Comparison of ENCODE assay signal across 8 mouse cellular contexts in the genomic region with DNA sequence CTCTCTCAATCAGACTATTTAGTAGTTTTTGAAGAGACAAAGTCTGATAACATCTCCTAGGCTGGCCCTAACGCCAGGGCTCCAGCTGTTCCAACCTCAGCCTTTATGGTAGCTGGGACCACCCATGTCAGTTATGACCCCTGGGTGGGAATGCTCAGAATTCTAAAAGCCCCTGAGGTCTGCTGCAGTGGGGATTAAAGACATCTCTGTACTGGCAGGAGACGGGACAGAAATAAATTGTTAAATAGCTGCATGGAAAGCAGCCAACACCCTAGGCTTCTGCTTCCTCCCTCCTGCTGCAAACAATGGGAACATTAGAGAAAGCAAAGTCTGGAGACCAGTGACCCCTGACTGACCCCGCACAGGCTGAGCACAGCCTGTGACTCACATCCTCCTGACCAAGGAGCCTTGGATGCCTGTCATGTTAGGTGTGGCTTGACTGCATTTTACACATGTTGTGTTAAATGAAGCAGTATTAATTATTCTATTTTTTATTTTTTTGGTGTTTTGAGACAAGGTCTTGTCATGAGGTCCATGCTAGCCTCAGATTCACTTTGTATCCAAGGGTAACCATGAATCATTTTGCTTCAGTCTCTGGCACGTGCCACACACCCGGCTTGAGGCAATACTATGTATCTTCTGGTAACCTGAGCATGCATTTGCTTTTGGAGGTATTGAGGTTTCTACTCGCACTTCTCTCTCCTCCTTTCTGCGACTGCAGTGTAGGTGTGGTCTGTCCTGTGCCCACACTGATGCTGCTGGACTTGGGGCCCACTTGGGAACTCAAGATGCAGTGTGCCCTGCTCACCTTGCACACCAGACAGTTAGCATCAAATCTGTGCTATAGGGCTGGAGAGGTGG. TPM values are rescaled to one million over a fixed set of nuclear protein-coding genes. Genes with fewer than 3 reads are reported as not detected.
DNase-seq lines count a peak whose midpoint lies in the region; ATAC-seq lines count a peak whose summit lies in the region.

No protein-coding gene starts in this region.

- no peak overlapping the region for H3K4me2 ChIP-seq in kidney, embryonic 14.5 days (replicated peaks; ENCODE audit: low read depth, low read length)

- no peak overlapping the region for H3K4me3 ChIP-seq in embryonic facial prominence, embryonic 10.5 days
- H3K4me3 ChIP-seq in heart, embryonic 10.5 days, result no peak overlapping the region
- H3K4me3 ChIP-seq in kidney, embryonic 14.5 days (ENCODE audit: low read length), result no peak overlapping the region

- ATAC-seq in kidney, embryonic 14.5 days (ENCODE audit: low FRiP score, low TSS enrichment), result peak; percentile 93

- 0 out of 2 replicates have a peak, but pooled peaks cover 5% of the 10 kb centered on the region for H3K9me3 ChIP-seq in embryonic facial prominence, embryonic 10.5 days
- no peaks in the 10 kb centered on the region for H3K9me3 ChIP-seq in heart, embryonic 10.5 days
- peaks cover 7% of the 10 kb centered on the region; the same call in 1 of the 2 replicates for H3K9me3 ChIP-seq in kidney, embryonic 14.5 days (ENCODE audit: control insufficient read depth, low read length)

- no peaks in the 10 kb centered on the region for H3K36me3 ChIP-seq in embryonic facial prominence, embryonic 10.5 days (replicated peaks)
- 0 out of 2 replicates have a peak, but pooled peaks cover 4% of the 10 kb centered on the region for H3K36me3 ChIP-seq in heart, embryonic 10.5 days
- no peaks in the 10 kb centered on the region for H3K36me3 ChIP-seq in kidney, embryonic 14.5 days (ENCODE audit: control insufficient read depth, insufficient read depth, low read length)

- 24% methylated on average over 7 of the region's 7 CpGs for WGBS in embryonic facial prominence, embryonic 10.5 days
- WGBS in heart, embryonic 10.5 days, result 37% methylated on average over 7 of the region's 7 CpGs
- WGBS in kidney, embryonic 14.5 days, result 8% methylated on average over 7 of the region's 7 CpGs

- peaks cover 12% of the 10 kb centered on the region for H3K4me1 ChIP-seq in embryonic facial prominence, embryonic 10.5 days
- H3K4me1 ChIP-seq in heart, embryonic 10.5 days, result peaks cover 11% of the 10 kb centered on the region; the same call in 1 of the 2 replicates
- H3K4me1 ChIP-seq in kidney, embryonic 14.5 days (ENCODE audit: control insufficient read depth, insufficient read depth, low read length), result peaks cover 11% of the 10 kb centered on the region

- H3K27ac ChIP-seq in embryonic facial prominence, embryonic 10.5 days (replicated peaks), result peak overlapping the region; percentile 66
- peak overlapping the region; percentile 84 for H3K27ac ChIP-seq in heart, embryonic 10.5 days
- H3K27ac ChIP-seq in kidney, embryonic 14.5 days (ENCODE audit: low read depth, low read length), result peak overlapping the region; percentile 85

- H3K27me3 ChIP-seq in embryonic facial prominence, embryonic 10.5 days (replicated peaks; ENCODE audit: low read depth, poor library complexity, severe bottlenecking), result no peaks in the 10 kb centered on the region
- H3K27me3 ChIP-seq in heart, embryonic 10.5 days (ENCODE audit: insufficient read depth, poor library complexity, severe bottlenecking), result no peaks in the 10 kb centered on the region
- H3K27me3 ChIP-seq in kidney, embryonic 14.5 days (ENCODE audit: control insufficient read depth, insufficient read depth, low read length), result no peaks in the 10 kb centered on the region

- DNase-seq in Muller cell, postnatal 12 days (ENCODE audit: inconsistent ontology term), result peak; percentile 95
- peak; percentile 74 for DNase-seq in embryonic facial prominence, embryonic 10.5 days (ENCODE audit: low spot score)
- peak; percentile 93 for DNase-seq in heart, embryonic 10.5 days (ENCODE audit: low spot score)
- peak; percentile 88 for DNase-seq in lung, postnatal 10 days
- DNase-seq in retina, postnatal 1 day, result peak; percentile 94
- DNase-seq in layer of hippocampus, postnatal 36 days, result no peak
- DNase-seq in frontal cortex, adult 2 months (ENCODE audit: extremely low spot score in 1 of 2, low spot score in 1 of 2), result no peak

- no peak overlapping the region for H3K9ac ChIP-seq in kidney, embryonic 14.5 days (ENCODE audit: low read depth, low read length)

RNA-seq across cellular contexts. Expression of a gene that starts 18.9 kb away (rescaled TPM):
- polyA plus RNA-seq in embryonic facial prominence, embryonic 10.5 days (2016; fragmentation: Nextera tagmentation; extraction: Ambion mirVana), result 832 and 862 TPM in 2 replicates
- 737 and 812 TPM in 2 replicates for polyA plus RNA-seq in heart, embryonic 10.5 days (2016; fragmentation: Nextera tagmentation; extraction: Ambion mirVana)
- polyA plus RNA-seq in kidney, embryonic 14.5 days (2014; fragmentation: Nextera tagmentation; extraction: Ambion mirVana), result 1,151 and 1,339 TPM in 2 replicates
- total RNA-seq in layer of hippocampus, postnatal 36 days (2021), result 100 to 1,000 TPM; 921 to 999 TPM
- 908 and 941 TPM in 2 replicates for polyA plus RNA-seq in frontal cortex, adult 2 months (2012; rRNA removed)

Comparison
In these comparisons a context has a peak if more than half of its experiments do, and no peak if none do; other contexts are left out.
1. DNase-seq: peak in Muller cell, postnatal 12 days (single experiment), embryonic facial prominence, embryonic 10.5 days (single experiment), heart, embryonic 10.5 days (single experiment), lung, postnatal 10 days (single experiment) and retina, postnatal 1 day (single experiment); none in layer of hippocampus, postnatal 36 days (0 of 2) and frontal cortex, adult 2 months (0 of 2).
2. Peak in every context shown above with its lines, with median percentiles within 50 percentile points of each other: H3K27ac ChIP-seq.